Mouse (Mus musculus) T-cell, adult 2 months (primary cell): ENCODE measurements around the gene Ldhd.

Experiments used
- DNase-seq: peaks from one replicate; pipeline ENCODE4 v3.0.0; 2022; ENCODE audit warnings: low spot score

Gene Ldhd

DNA sequence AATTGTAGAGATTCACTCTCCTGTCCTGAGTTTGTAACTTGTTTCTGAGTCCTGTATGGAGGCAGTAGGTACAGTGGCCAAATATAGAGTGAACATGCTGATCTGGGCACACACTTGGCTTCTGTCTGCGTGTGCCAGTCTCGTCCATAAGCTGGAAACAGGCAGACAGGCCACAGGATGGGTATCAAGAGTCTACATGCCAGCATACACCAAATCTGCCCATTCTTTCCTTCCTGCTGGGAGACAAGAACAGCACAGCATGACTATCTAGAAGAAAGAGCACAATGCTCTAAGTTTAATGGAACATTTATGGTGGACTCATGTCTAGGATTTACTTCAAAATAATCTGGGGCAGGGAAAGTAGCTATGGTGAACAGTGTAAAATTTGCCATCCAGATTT, 35.2 kb downstream of the Ldhd start:
- no peak for DNase-seq

DNA sequence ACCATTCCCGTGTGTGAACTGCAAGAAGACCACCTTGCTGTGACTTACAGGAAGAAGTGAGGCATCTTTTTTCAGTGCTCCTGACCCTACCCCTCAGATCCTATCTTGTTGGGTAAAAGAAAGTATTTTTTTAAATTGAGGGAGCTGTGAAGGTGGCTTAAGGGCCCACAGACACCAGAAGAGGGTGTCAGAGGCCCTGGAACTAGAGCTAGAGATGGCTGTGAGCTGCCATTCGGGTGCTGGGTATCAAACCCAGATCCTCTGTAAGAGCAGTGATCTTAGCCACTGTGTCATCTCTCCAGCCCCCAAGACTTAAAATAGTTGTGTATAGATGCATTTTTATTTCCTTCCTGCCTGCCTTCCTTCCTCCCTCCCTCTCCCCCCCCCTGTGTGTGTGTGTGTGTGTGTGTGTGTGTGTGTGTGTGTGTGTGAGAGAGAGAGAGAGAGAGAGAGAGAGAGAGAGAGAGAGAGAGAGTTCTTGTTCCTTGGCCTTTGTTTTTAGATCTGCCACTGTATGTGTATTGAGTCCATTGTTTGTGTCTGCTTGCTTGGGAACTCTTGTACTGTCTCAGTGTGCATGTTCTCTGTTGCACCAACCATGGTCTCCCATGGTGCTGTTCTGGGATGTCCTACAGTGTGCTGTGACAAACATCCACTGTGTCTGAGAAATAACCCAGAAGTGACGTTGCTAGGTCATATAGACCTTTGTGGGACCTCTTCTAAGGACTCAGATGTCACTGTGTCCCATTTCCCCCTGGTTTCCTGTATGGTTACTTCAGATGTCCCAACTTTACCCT, 35.9 kb downstream of the Ldhd start:
- peak; percentile 20 for DNase-seq

DNA sequence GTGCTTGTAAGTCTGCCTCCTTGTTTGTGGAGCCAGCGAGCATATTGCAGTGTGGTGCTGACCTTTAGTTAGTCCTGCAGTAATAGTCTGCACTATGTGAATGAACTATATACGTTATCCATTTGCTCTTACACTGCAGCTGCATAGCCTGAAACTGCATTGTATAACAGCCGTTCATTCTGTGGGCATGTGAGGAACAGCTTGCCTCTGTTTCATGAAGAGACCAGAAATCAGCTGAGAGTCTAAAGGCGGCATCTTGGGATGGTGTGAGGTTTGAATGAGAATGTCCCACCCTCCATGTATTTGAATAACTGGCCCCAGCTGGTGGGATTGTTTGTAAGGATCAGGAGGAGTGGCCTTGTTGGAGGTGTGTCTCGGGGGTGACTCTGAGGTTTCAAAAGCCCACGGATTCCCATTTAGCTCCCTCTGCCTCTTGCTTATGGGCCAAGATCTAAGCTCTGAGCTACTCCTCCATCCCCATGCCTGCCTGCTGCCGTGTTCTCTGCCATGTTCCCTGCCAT, 37.7 kb downstream of the Ldhd start:
- no peak for DNase-seq

DNA sequence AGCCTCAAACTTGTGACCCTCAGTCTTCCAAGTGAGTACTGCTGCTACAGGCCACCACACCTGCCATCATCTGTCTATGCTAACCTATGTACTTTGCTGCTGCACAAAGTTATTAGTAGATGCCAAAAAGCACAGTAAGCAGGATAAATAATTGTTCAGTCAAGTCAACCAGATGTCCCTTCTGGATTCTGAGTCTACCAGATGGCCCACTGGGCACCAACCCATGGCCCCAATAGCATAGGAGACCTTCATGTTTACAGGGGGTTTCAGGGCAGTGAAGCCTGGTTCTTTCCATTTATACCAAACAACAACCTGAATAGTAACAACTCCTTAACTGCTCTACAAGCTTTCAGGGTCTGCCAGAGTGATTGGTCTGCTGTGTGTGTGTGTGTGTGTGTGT, 39.0 kb downstream of the Ldhd start:
- no peak for DNase-seq

DNA sequence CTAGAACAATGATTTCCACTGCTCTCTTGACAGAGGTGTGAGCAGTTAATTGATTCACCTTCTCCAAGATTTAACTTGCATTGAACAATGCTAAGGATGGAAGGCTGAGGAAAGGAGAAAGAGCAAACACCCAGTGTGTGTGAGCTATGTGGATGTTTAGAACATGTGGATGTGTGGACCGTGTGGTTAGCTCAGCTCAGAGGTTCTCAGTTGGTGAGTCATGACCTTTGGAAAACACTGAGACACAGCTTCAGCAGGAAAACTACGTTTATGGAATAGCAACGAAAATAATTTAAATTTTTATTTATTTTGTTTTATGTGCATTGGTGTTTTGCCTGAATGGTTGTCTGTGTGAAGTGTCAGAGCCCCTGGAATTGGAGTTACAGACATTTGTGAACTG, 40.0 kb downstream of the Ldhd start:
- no peak for DNase-seq

DNA sequence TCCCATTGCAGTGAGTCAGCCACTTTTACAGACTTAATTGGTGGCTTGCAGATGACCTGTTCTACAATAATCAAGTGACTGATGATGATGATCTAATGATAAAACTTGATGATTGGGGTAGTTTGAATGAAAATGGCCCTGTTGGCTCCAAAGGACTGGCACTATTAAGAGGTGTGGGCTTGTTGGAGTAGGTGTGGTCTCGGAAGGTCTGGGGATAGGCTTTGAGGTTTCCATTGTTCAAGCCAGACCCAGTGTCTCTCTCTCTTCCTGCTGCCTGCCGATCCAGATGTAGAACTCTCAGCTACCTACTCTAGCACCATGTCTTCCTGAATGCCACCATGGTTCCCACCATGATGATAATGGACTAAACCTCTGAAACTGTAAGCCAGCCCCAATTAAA, 41.8 kb downstream of the Ldhd start:
- no peak for DNase-seq

DNA sequence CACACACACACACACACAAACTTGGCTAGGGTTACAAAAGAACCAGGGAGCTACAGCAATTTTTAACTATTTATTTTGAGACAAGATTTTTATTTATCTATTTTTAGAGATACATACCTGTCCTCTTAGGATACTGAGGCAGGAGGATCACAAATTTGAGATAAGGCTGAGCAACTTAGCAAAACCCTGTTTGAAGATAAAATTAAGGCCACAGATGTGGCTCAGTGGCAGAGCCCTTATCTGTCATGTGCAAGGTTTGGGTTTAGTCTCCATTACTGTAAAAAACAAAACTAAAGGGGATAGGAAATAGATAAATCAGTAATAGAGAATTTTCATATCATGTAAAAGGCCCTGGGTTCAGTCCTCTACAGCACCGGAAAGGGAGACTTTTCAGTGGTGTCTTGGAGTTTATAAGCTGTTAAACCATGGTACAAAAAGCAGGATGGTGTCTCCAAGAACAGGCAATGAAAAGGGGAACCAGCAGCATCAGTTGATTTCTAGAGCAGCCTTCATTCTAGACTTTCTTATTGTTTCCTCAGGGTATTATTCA, 42.6 kb downstream of the Ldhd start:
- DNase-seq: no peak

DNA sequence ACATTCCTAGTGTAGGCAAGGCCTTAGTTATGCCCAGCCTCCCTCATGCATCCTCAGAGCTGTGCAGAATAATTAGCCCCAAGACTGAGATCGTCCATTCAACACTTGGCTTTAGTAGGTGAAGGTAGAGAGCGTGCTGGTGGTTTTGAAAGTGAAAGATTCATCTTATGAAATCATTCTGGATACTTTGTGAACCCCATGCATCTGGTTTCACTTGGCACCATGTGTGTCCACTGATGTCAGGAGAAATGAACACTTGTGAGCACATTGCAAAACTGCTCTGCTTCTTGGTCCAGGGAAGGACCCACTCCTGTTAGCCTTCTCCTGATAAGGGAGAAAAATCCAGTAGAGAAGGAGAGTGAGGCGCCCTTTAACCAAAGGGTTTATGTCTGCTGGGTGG, 45.2 kb downstream of the Ldhd start:
- DNase-seq: no peak

DNA sequence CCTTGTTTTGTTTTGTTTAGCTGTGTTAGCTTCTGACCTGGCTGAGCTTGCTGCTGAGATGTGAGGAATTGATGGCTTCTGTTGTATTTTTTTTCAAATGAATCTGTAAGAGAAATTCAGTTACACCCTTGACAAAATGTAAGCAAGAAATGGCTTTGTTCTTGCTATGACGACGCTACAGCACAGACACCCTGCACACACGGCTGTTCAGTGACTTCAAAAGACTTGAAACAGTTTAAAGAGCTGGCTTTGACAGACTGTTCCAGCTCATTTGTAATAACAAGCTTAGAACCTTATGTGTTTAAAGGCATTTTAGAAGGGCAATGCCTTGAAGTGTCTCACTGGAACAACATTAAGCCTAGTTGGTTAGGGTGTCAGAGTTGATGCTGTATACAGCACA, 47.8 kb downstream of the Ldhd start:
- DNase-seq: peak; percentile 82

DNA sequence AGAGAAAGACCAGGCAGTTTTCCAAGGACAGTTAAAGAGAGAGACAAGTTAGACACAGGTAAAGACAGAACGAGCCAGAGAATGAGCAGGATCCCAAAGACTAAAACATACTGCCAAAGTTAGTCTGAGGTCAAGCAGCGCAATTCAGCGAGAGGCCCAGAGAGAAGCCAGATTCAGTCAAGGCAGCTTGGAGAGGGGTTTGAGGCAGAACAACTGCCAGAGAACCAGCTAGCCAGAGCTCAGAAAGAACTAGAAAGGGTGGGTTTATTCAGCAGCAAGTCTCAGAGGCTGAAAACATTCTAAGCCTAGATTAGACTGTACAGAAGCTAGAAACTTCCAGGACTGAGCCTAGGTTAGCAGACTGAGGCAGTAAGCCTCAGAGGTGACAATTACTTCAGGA, 49.9 kb downstream of the Ldhd start:
- DNase-seq: no peak

DNA sequence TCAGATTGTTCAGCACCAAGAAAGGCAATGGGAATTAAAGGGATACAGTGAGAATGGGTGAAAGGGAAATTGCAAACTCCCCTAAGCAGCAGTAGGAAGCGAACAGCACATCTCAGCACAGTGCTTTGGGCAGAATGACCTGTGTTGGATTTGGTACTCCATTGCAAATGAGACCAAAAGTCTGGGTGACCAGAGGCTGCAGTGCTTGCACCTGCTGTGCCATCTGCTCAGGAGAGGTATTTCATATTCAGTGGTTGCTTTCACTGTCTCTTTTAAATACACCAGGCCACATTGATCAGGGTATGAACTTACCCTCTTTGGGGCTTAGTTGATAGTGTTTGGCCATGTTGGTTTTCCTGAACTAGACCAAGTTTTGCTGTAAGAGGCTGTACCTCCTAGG, 50.9 kb downstream of the Ldhd start:
- DNase-seq: no peak

DNA sequence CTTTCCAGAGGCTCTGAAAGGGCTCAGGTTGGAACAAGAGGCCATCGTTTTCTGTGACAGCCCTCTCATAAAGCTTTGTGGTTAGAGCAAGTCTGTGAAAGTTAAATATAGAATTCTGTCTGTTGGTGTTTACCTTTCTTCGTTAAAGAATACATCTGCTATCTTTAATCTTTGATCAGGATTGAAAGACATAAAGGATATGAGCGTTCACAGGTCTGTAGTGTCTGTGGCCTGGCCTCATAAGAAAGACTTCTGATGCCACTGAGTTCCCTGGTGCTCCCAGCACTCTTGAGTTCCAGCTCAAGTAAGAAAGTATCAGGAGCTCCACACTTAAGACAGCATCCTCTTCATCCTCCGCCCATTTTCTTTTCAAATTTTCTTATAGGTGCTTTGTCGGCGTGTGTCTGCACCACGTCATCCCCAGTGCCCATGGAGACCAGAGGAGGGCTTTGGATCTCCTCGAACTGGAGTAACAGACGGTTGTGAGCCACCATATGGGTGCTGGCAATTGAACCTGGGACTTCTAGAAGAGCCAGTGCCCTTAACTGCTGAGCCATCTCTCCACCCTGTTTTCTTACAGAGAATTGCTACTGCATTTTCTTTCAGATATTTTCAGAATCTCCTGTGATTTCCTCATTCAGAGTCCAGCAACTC, 52.2 kb downstream of the Ldhd start:
- peak; percentile 61 for DNase-seq

DNA sequence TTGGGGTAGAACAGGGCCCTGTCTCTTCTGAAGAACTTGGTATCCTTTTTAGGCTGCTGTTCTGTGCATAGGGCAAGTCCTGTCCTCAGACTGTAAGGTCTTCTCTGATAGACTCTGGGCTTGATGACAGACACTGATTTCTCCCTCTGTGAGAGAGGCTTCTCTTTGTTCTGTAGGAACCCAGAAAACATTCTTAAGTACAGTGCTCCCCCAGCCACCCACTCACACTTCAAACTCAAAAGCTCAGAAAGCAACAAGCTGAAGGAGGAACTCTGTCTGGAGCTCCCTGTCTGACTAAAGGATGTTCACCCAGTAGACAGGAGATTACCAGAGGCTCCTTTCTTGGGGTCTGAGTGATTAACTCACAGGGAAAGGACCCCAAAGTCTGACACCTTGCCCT, 53.7 kb downstream of the Ldhd start:
- peak; percentile 33 for DNase-seq

DNA sequence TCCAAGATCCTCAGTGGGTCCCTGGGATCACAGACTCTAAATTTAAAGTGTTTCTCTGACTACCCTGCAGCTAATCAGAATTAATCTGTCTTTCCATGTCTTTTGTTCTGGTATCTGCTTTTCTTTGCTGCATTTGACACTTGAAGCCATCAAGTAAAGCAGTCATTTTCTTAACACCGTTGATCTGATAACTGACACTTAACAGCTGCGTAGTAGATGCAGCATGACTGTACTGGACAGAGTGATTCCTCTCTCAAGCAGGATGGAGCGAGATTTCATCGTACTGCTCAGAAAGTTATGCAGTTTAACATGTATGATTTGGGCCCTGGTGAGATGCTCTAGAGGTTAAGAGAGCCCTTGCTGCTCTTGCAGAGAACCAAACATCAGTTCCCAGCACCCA, 54.7 kb downstream of the Ldhd start:
- no peak for DNase-seq

DNA sequence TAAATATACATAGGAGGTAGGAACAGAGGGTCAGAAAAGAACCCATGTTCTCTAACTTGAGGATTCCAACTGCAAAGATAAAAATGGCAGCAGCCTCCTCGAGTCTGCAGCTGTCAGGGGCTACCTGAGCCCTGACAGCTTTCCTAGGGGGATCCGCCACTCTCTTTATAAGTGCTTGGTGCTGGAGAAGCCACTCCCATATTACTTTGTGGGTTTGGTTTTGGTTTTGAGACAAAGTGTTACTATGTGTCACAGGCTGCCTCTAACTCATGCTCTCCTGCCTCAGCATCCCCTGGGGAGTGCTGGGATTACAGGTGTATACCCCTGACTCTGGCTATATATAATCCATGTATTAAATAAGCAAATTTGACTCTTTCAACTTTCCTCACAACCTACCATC, 56.2 kb downstream of the Ldhd start:
- no peak for DNase-seq
